Mouse (Mus musculus): ENCODE measurements around the gene Zfp69. TPM values are rescaled to one million over a fixed set of nuclear protein-coding genes. Genes with fewer than 3 reads are reported as not detected.

Zfp69 gene
- polyA plus RNA-seq (2016; fragmentation: Nextera tagmentation; extraction: Ambion mirVana), result 10.8 and 11.7 TPM in 2 replicates

DNA sequence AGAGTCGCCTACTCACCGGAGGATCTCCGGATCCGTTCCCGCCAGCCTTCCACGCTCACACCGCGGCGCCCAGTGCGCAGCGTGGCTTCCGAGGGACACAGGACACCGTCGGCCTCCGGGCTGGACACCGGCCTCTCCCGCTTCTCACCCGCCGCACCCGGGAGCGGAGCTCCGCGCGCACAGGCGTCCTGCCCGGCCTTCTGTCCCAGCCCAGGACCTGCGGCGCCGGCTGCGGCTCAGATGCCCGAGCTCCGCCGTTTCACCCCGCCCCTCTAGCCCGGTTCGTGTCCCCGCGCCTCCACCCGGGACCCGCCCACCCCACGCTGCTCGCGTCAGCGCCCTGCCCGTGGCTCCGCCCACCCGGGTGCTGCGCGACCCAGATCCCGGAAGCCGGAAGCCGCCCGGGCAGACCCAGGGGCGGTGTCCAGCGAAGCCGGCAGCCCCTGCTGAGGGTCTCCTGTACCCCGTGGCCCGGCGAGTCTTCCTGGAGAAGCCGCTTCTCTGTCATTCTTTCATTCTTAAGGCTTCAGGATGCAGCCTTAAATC, at the start of gene Zfp69:
Gene Zfp69, minus strand, starts transcription at position 272 of the 546 bp plus-strand sequence.
- Histone ChIP-seq H3K27me3 (replicated peaks) (no peaks in the 10 kb centered on the region), H3K4me3 (peak within 1 kb of the TSS; percentile 78), H3K27ac (peak within 1 kb of the TSS; percentile 66), H3K4me1 (peaks cover 15% of the 10 kb centered on the region), H3K9me3 (no peaks in the 10 kb centered on the region), H3K9ac (peak within 1 kb of the TSS; percentile 80), H3K36me3 (peaks cover 9% of the 10 kb centered on the region; the same call in 1 of the 2 replicates), H3K4me2 (replicated peaks) (peak within 1 kb of the TSS; percentile 83)
- WGBS, result under 1% methylated on average over 60 of the region's 60 CpGs
- peak; percentile 96 for ATAC-seq (ENCODE audit: low FRiP score, low read depth)

DNA sequence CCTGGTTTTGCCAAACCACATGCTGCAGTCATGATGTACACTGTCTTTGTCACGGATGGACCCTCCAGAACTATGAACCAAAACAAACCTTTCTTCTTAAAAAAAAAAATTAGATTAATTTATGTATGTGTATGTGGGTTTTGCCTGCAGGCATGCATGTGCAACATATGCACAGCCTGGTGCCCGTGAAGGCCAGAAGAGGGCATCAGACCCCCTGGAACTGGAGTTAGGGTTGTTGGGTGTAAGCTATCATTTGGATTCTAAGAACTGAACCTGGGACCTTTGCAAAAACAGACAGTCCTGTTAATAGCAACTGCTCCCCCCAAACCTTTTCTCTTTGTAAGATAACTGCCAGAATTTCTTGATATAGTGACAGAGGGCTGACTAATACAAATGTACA, 49.5 kb upstream of the Zfp69 start:
- 77% methylated on average over 2 of the region's 2 CpGs for WGBS
- H3K9ac ChIP-seq, result no peak overlapping the region
- no peaks in the 10 kb centered on the region for H3K27me3 ChIP-seq (replicated peaks)
- H3K4me1 ChIP-seq, result peaks cover 27% of the 10 kb centered on the region
- no peak overlapping the region for H3K4me3 ChIP-seq
- no peak overlapping the region for H3K4me2 ChIP-seq (replicated peaks)
- no peak for ATAC-seq (ENCODE audit: low FRiP score, low read depth)
- H3K9me3 ChIP-seq, result no peaks in the 10 kb centered on the region
- H3K27ac ChIP-seq, result no peak overlapping the region
- H3K36me3 ChIP-seq, result no peaks in the 10 kb centered on the region

DNA sequence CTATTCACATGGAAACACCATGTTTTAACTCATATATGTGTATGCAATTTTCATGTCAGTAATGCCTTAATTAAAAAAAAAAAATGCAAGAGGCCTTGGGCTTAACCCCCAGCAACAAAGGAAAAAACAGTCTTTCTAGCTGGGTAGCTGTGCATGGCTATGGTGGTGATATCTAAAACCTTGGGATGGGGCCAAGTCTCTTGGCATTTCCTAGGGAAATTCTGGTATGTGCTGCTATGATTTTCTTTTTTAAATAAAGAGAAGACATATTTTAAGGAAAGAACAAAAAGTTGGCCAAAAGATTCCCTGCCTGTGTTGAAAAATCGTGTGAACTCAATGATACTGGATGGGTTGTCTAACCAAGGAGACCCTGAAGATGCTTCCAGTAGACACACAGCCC, 44.4 kb upstream of the Zfp69 start:
- H3K36me3 ChIP-seq, result no peaks in the 10 kb centered on the region
- H3K27ac ChIP-seq, result no peak overlapping the region
- 85% methylated on average over 1 of the region's 1 CpGs for WGBS

DNA sequence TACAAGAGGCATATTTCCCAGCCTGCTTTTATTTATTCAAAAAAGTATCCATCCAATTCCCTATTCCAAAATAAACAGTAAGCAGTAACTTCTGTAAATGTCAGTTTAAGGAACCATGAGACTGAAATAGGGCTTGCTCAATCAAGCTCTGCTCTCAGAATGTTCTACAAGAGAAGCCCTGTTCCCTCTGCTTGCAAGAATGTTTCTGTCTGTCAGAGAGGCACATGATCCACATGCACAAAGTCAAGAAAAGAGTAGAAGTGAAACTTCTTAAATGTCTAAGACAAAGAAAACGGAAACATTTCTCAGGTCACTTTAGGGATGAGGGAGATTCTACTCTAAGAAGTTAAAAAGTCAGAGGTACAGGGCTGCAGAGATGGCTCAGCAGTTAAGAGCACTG, 41.5 kb upstream of the Zfp69 start:
- H3K27ac ChIP-seq, result no peak overlapping the region
- WGBS, result 89% methylated on average over 1 of the region's 1 CpGs
- 0 out of 2 replicates have a peak, but pooled peaks cover 4% of the 10 kb centered on the region for H3K9me3 ChIP-seq
- H3K4me3 ChIP-seq, result no peak overlapping the region
- no peak overlapping the region for H3K4me2 ChIP-seq (replicated peaks)
- no peaks in the 10 kb centered on the region for H3K4me1 ChIP-seq
- ATAC-seq (ENCODE audit: low FRiP score, low read depth), result no peak
- no peaks in the 10 kb centered on the region for H3K27me3 ChIP-seq (replicated peaks)
- H3K9ac ChIP-seq, result no peak overlapping the region
- no peaks in the 10 kb centered on the region for H3K36me3 ChIP-seq

More for the DNA sequence above, 44.4 kb upstream of the Zfp69 start:
- Histone ChIP-seq H3K4me2 (replicated peaks) (no peak overlapping the region), H3K9ac (no peak overlapping the region), H3K4me3 (no peak overlapping the region), H3K27me3 (replicated peaks) (no peaks in the 10 kb centered on the region), H3K9me3 (no peaks in the 10 kb centered on the region), H3K4me1 (no peaks in the 10 kb centered on the region)
- no peak for ATAC-seq (ENCODE audit: low FRiP score, low read depth)

DNA sequence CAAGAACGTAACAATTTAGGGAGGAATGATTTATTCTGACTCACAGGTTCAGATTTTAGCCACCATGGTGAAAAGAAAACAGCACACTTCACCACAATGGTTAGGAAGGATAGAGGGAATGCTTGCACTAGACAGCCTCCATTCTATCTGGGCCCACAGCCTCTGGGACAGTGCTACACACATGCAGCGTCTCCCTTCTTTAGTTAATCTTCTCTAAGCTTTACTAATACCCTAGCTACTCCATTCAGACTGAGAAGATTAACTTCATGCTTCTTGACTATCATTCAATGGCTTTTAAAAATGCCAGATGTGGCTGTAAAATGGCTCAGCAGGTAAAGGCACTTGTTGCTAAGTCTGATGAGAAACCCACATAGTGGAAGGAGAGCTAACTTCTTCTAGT, 40.8 kb upstream of the Zfp69 start:
- Histone ChIP-seq H3K9me3 (0 out of 2 replicates have a peak, but pooled peaks cover 4% of the 10 kb centered on the region), H3K4me2 (replicated peaks) (no peak overlapping the region), H3K4me3 (no peak overlapping the region), H3K27ac (no peak overlapping the region), H3K9ac (no peak overlapping the region), H3K4me1 (no peaks in the 10 kb centered on the region), H3K27me3 (replicated peaks) (no peaks in the 10 kb centered on the region), H3K36me3 (no peaks in the 10 kb centered on the region)
- 81% methylated on average over 2 of the region's 2 CpGs for WGBS
- no peak for ATAC-seq (ENCODE audit: low FRiP score, low read depth)

DNA sequence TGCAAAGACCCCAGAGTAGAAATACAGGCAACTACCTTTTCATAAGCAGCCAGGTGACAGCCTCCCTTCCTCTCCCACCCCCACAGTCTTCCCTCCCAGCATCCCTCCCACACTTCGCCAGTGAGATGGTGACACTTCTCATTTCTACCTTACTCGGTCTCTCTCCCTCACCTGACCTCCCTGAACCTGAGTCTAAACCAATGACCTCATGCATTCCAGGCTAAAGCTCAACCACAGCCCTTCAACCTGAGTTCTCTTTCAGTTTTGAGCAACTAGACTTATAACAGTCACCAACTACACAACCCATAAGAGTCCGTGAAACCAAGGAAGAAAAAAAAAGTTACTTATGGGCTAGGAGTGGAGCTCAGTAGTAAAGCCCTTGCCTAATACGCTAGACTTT, 35.8 kb upstream of the Zfp69 start:
- Histone ChIP-seq H3K9me3 (0 out of 2 replicates have a peak, but pooled peaks cover 4% of the 10 kb centered on the region), H3K4me2 (replicated peaks) (no peak overlapping the region), H3K36me3 (peaks cover 12% of the 10 kb centered on the region), H3K9ac (no peak overlapping the region), H3K4me3 (no peak overlapping the region), H3K27ac (no peak overlapping the region), H3K27me3 (replicated peaks) (no peaks in the 10 kb centered on the region), H3K4me1 (no peaks in the 10 kb centered on the region)
- no peak for ATAC-seq (ENCODE audit: low FRiP score, low read depth)
- 87% methylated on average over 4 of the region's 4 CpGs for WGBS

DNA sequence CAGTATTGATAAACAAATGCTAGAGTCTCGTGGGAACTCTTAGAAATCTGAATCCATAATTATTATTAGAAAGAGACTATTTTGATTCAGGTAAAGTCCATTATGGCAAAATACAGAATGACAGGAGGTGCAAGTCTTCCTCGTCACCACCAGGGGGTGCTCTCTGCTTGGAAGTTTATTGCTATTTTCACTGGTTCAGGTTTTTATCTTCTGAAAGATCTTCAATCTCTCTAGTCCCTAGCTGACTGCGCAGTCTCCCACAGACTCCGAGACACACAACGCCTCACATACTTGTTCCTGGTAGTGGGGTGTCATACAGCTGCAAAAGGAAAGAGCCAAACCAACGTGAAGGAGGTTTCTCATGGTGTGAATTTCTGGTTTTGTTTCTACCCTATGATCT, 34.9 kb upstream of the Zfp69 start:
- Histone ChIP-seq H3K4me1 (no peaks in the 10 kb centered on the region), H3K4me2 (replicated peaks) (no peak overlapping the region), H3K4me3 (no peak overlapping the region), H3K9ac (no peak overlapping the region), H3K27ac (no peak overlapping the region), H3K36me3 (peaks cover 12% of the 10 kb centered on the region), H3K27me3 (replicated peaks) (no peaks in the 10 kb centered on the region), H3K9me3 (0 out of 2 replicates have a peak, but pooled peaks cover 4% of the 10 kb centered on the region)
- ATAC-seq (ENCODE audit: low FRiP score, low read depth), result peak; percentile 63; the same call in 1 of the 2 replicates
- 36% methylated on average over 6 of the region's 6 CpGs for WGBS

DNA sequence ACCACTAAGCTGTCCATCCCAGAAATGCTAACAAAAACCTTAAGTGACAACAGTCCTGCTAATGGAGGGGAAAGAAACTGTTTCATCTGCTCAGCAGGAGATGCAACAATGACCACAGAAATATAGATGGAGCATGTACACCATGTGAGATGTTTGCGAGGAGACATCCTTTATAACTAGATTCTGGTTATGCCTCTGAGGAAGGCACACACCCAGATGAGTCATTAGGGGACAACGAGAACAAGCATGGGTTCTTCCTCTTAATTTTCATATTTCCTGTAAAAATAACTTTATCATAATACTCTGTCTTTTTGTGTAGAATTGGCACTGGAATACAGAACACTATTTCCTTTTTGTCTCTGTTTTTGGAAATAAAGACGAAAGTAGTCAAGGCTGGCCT, 26.7 kb upstream of the Zfp69 start:
- no peak for ATAC-seq (ENCODE audit: low FRiP score, low read depth)
- H3K36me3 ChIP-seq, result peaks cover 27% of the 10 kb centered on the region
- no peak overlapping the region for H3K27ac ChIP-seq
- H3K27me3 ChIP-seq (replicated peaks), result no peaks in the 10 kb centered on the region
- no peaks in the 10 kb centered on the region for H3K9me3 ChIP-seq
- H3K4me3 ChIP-seq, result no peak overlapping the region
- H3K4me1 ChIP-seq, result no peaks in the 10 kb centered on the region
- no peak overlapping the region for H3K9ac ChIP-seq
- WGBS, result 94% methylated on average over 3 of the region's 3 CpGs
- no peak overlapping the region for H3K4me2 ChIP-seq (replicated peaks)

DNA sequence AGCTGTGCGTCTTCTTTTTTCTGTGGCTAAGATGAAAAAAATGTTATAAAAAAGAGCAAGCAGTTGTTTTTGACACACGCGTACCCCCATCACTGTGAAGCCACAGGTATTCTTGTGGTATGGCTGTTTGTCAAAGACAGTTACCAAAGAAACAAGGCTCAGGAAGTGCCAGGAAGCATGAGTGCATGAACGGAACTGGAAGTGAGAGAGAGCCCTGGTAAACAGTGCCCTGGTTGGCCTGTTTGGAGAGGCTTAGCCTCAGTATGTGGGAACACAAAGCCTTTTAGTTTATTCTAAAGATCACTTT, 23.9 kb upstream of the Zfp69 start:
- Histone ChIP-seq H3K36me3 (peaks cover 36% of the 10 kb centered on the region), H3K27me3 (replicated peaks) (no peaks in the 10 kb centered on the region), H3K9me3 (no peaks in the 10 kb centered on the region), H3K9ac (no peak overlapping the region), H3K4me3 (no peak overlapping the region), H3K27ac (no peak overlapping the region), H3K4me1 (no peaks in the 10 kb centered on the region), H3K4me2 (replicated peaks) (no peak overlapping the region)
- 95% methylated on average over 4 of the region's 4 CpGs for WGBS
- ATAC-seq (ENCODE audit: low FRiP score, low read depth), result no peak

DNA sequence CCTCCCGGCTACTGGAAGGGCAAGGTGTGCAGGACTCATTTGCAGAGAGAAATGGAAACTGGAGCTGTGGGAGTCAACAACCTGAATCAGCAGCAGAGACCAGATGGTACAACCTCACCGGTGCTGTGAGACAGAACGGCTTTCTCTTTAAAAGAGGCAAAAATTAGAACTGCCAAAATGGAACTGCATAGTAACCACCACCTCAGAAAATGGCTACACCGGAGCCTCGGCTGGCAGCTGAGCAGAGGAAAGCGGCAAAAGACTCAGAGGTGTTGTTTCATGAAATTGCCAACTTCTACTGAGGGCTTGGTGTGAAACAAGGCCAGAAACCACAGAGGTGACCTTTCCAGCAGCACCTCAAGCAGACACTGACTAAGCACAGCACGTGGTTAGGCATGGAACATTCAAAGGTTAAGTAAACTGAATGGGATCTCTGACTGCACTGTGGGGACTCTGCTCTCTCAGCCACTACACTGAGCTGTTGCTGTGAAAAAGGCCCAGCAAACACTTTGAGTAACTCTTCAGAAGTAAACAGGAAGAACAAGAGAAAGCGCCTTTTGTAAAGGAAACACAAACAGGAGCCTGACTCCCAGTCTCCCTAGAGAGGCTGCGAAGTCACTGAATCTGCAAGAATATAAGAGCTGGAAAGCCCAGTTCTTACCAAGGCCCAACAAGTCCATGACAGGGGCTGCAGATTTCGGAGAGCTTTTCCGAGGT, 23.4 kb upstream of the Zfp69 start:
- Histone ChIP-seq H3K4me2 (replicated peaks) (no peak overlapping the region), H3K9ac (no peak overlapping the region), H3K9me3 (no peaks in the 10 kb centered on the region), H3K27ac (no peak overlapping the region), H3K4me3 (no peak overlapping the region), H3K27me3 (replicated peaks) (no peaks in the 10 kb centered on the region), H3K4me1 (no peaks in the 10 kb centered on the region), H3K36me3 (peaks cover 37% of the 10 kb centered on the region)
- 90% methylated on average over 11 of the region's 11 CpGs for WGBS
- ATAC-seq (ENCODE audit: low FRiP score, low read depth), result no peak

DNA sequence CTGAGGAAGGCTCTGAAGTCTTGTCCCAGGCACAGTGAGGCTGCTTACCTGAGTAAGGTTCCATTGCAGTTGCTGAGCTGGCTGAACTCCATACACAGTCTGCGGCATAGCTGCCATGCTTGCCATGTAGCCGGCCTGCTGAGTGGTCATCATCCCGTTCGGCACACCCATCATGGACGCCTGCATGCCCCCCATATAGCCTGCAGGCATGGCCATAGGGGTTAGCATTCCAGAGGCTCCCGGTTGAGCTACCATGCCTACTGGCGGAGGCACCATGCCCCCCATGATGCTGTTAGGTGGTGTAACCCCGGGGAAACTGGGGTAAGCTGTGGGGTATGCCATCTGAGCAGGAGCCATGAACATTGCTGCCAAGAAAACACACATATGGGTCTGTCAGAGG, 20.3 kb upstream of the Zfp69 start:
- no peaks in the 10 kb centered on the region for H3K9me3 ChIP-seq
- H3K4me1 ChIP-seq, result no peaks in the 10 kb centered on the region
- no peak for ATAC-seq (ENCODE audit: low FRiP score, low read depth)
- no peaks in the 10 kb centered on the region for H3K27me3 ChIP-seq (replicated peaks)
- no peak overlapping the region for H3K9ac ChIP-seq
- peaks cover 57% of the 10 kb centered on the region for H3K36me3 ChIP-seq
- no peak overlapping the region for H3K4me3 ChIP-seq
- 90% methylated on average over 8 of the region's 8 CpGs for WGBS
- no peak overlapping the region for H3K4me2 ChIP-seq (replicated peaks)
- H3K27ac ChIP-seq, result no peak overlapping the region

DNA sequence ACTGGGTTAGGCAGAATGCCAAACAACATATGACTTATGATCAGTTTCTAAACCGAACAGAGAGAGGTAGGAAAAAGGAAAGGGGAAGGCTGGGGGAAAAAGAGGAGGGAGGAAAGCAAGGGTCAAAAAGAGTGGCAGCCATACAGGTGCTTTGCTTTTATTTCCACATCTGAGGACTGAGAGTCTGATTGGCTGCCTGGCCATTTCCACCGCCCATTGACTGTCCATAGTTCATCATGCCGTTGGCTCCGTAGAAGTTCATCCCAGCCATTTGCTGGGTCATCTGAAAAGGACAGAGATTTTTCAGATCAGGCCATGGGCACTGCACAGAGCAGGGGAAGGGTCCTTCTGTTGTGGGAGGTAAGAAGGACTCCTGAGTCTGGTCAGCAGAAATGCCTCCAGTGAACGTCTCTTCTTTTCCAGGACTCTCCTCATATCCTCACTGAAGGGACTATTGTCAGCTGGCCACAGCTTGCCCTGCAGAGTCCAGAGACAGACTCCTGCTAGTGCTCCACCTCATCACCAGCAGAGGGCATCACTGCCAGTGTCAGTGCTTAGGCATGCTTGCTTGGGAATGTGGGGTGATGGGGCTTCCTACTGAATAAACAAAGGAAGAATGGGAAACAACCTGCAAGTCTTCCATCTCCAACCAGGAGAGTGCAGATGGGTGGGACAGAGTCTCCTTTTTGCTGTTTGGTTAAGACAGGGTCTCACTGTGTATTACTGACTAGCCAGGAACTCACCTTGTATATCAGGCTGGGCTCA, 18.1 kb upstream of the Zfp69 start:
- Histone ChIP-seq H3K36me3 (peaks cover 50% of the 10 kb centered on the region), H3K27me3 (replicated peaks) (no peaks in the 10 kb centered on the region), H3K9ac (no peak overlapping the region), H3K4me3 (no peak overlapping the region), H3K9me3 (no peaks in the 10 kb centered on the region), H3K4me1 (no peaks in the 10 kb centered on the region), H3K27ac (no peak overlapping the region), H3K4me2 (replicated peaks) (no peak overlapping the region)
- ATAC-seq (ENCODE audit: low FRiP score, low read depth), result no peak
- 84% methylated on average over 5 of the region's 5 CpGs for WGBS

Measured in neural tube, embryonic 12.5 days (tissue).